Mouse (Mus musculus): ENCODE results near the gene Marveld2. TPM values are rescaled to one million over a fixed set of nuclear protein-coding genes. Genes with fewer than 3 reads are reported as not detected.
A peak's percentile ranks its signal among the peaks of the same experiment; 100 is the strongest.

The Marveld2 gene
- total and polyA plus RNA-seq, 2 experiments from 2014 or later = 2.1 to 3.2 TPM

DNA sequence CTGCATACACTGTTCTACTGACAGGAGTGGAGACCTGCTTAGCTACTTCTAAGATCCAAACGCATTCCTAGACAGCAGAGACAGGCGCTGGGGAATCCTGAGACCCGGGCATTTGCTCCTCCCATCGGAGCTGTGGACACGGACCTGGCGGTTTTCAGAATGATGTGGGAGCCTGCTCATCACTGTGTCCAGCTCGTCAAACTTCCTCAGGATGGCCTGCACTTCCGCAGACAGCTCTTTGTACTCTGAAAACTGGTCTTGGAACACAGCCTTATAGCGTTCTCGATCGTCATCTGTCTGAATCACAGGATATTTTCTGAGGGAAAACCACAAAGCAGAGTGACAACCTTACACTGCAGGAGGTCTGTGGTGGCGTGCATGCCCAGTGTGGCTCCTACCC lies 16.5 kb downstream of the Marveld2 start:
- Histone ChIP-seq H3K4me2 (ENCODE audit: low read depth, low read length) (no peak overlapping the region), H3K27me3 (ENCODE audit: insufficient read depth, low read length) (no peaks in the 10 kb centered on the region), H3K9me3 (ENCODE audit: low read length) (no peaks in the 10 kb centered on the region), H3K36me3 (ENCODE audit: insufficient read depth, low read length) (no peaks in the 10 kb centered on the region), H3K27ac (no peak overlapping the region), H3K9ac (replicated peaks; ENCODE audit: low read length) (no peak overlapping the region), H3K4me1 (ENCODE audit: insufficient read depth, low read length) (no peaks in the 10 kb centered on the region), H3K4me3 (ENCODE audit: low read length) (no peak overlapping the region)
- no peak for TF ChIP-seq CTCF (IDR thresholded peaks at IDR 0.05; ENCODE audit: low read depth)
- DNase-seq (ENCODE audit: low spot score) (no peak), ATAC-seq (no peak)
- WGBS = 74% methylated on average over 12 of the region's 12 CpGs

DNA sequence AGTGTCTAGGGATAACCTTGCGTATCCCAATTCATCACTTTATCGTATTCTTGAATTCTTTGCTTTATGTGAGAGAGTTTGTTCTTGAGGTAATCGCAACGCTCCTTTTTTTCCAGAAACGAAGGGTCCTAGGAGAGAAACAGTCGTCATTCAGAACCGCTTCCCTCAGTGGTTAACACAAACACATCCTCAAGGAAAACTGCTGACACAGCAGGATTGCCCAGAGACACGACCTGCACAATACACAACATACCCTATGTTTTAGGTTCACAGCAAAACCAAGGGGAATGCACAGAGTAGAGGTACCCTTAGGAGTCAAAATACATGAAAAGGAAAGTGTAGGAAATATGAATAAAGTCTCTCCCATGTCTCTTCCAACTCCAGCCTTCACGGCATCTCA lies 19.5 kb downstream of the Marveld2 start:
- DNase-seq (ENCODE audit: low spot score) = no peak
- H3K9ac ChIP-seq (replicated peaks; ENCODE audit: low read length) = no peak overlapping the region
- no peak for ATAC-seq
- H3K4me2 ChIP-seq (ENCODE audit: low read depth, low read length) = no peak overlapping the region
- no peaks in the 10 kb centered on the region for H3K36me3 ChIP-seq (ENCODE audit: insufficient read depth, low read length)
- no peak overlapping the region for H3K27ac ChIP-seq
- no peaks in the 10 kb centered on the region for H3K9me3 ChIP-seq (ENCODE audit: low read length)
- 81% methylated on average over 9 of the region's 9 CpGs for WGBS
- no peak for TF ChIP-seq CTCF (IDR thresholded peaks at IDR 0.05; ENCODE audit: low read depth)
- no peaks in the 10 kb centered on the region for H3K4me1 ChIP-seq (ENCODE audit: insufficient read depth, low read length)
- H3K27me3 ChIP-seq (ENCODE audit: insufficient read depth, low read length) = no peaks in the 10 kb centered on the region
- no peak overlapping the region for H3K4me3 ChIP-seq (ENCODE audit: low read length)

DNA sequence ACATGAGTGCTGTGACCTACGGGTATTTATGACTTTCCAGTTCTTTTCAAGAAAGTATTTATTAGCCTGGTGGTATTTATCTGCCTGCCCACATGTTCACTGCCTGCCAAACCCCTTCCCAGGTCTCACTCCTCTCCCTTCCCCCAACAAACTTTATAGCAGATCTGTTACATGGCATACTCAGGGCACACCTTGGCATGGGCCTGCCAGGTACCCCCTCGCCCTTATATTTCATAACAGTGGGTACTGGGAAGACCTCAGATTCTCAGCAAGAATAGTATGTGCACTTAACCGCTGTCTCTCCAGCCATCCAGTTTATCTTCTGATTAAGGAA lies 21.3 kb downstream of the Marveld2 start:
- Histone ChIP-seq H3K9ac (replicated peaks; ENCODE audit: low read length) (no peak overlapping the region), H3K4me3 (ENCODE audit: low read length) (no peak overlapping the region), H3K9me3 (ENCODE audit: low read length) (no peaks in the 10 kb centered on the region), H3K27me3 (ENCODE audit: insufficient read depth, low read length) (no peaks in the 10 kb centered on the region), H3K27ac (no peak overlapping the region), H3K36me3 (ENCODE audit: insufficient read depth, low read length) (no peaks in the 10 kb centered on the region), H3K4me1 (ENCODE audit: insufficient read depth, low read length) (no peaks in the 10 kb centered on the region), H3K4me2 (ENCODE audit: low read depth, low read length) (no peak overlapping the region)
- WGBS = 80% methylated on average over 3 of the region's 3 CpGs
- no peak for ATAC-seq
- no peak for TF ChIP-seq CTCF (IDR thresholded peaks at IDR 0.05; ENCODE audit: low read depth)
- DNase-seq (ENCODE audit: low spot score) = no peak

DNA sequence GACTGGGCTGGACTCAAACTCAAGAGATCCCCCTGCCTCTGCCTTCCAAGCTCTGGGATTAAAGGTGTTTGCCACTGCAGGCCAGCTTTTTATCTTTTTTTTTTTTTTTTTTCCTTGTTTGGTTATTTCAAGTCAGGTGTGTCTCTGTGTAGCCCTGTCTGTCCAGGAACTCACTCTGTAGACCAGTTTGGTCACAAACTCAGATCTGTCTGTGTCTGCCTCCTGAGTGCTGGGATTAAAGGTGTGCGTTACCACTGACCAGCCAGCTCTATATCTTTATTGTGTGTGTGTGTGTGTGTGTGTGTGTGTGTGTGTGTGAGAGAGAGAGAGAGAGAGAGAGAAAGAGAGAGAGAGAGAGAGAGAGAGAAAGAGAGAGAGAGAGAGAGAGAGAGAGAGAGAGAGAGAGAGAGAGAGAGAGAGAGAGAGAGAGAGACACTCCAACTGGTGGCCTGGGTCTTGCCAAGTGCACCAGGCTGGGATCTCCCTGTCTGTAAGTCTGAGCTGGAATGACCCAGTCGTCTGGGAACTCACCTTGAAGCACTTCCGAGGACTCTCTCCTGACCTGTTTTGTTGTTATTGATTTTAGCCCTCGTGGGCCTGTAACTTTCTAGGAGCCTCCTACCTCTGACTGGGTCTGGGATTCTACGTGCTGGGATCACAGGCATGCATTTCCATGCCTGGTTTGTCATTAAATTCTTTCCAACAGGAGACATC lies 21.8 kb downstream of the Marveld2 start:
- TF ChIP-seq CTCF (IDR thresholded peaks at IDR 0.05; ENCODE audit: low read depth) = no peak
- Histone ChIP-seq H3K4me3 (ENCODE audit: low read length) (no peak overlapping the region), H3K27ac (0 out of 2 replicates have a peak overlapping the region, but pooled peaks have one; percentile 78), H3K27me3 (ENCODE audit: insufficient read depth, low read length) (no peaks in the 10 kb centered on the region), H3K9me3 (ENCODE audit: low read length) (no peaks in the 10 kb centered on the region), H3K4me2 (ENCODE audit: low read depth, low read length) (no peak overlapping the region), H3K4me1 (ENCODE audit: insufficient read depth, low read length) (no peaks in the 10 kb centered on the region), H3K36me3 (ENCODE audit: insufficient read depth, low read length) (no peaks in the 10 kb centered on the region), H3K9ac (replicated peaks; ENCODE audit: low read length) (no peak overlapping the region)
- ATAC-seq (no peak), DNase-seq (ENCODE audit: low spot score) (no peak)
- 76% methylated on average over 5 of the region's 5 CpGs for WGBS

DNA sequence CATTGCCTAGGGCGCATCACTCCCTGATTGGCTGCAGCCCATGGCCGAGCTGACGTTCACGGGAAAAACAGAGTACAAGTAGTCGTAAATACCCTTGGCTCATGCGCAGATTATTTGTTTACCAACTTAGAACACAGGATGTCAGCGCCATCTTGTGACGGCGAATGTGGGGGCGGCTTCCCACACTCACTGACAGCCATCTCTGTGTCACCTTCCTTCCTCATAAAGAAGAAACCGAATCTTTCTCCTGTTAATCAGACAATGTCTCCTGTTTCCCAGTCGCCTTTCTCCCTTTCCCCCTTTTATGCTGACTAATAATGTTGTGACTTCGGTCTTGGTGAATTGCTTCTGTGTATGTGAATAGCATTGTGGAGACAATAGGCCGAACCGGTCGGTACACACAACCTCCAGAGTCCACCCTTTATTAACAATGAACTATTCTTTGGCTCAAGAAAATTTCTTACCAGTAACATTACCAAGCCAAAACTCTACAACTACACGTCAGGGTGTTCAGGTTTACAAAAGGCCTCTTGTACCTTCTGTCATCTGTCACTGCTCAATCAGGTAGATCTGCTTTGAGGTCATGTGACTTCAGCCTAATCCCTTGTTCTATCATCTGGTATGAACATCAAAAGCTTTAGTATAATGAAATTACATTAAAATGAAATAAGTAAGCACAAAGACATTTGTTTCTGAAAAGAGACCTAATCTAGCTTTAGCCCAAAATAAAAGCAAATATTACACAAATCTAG lies 22.6 kb downstream of the Marveld2 start:
- Histone ChIP-seq H3K36me3 (ENCODE audit: insufficient read depth, low read length) (no peaks in the 10 kb centered on the region), H3K4me1 (ENCODE audit: insufficient read depth, low read length) (no peaks in the 10 kb centered on the region), H3K27ac (peak overlapping the region; percentile 78), H3K27me3 (ENCODE audit: insufficient read depth, low read length) (no peaks in the 10 kb centered on the region), H3K9ac (replicated peaks; ENCODE audit: low read length) (no peak overlapping the region; the same call in 1 of the 2 replicates), H3K4me3 (ENCODE audit: low read length) (no peak overlapping the region), H3K4me2 (ENCODE audit: low read depth, low read length) (0 out of 2 replicates have a peak overlapping the region, but pooled peaks have one; percentile 18), H3K9me3 (ENCODE audit: low read length) (no peaks in the 10 kb centered on the region)
- 52% methylated on average over 11 of the region's 17 CpGs for WGBS
- ATAC-seq (peak; percentile 89), DNase-seq (ENCODE audit: low spot score) (no peak)
- peak; percentile 31; the same call in 1 of the 2 replicates for TF ChIP-seq CTCF (IDR thresholded peaks at IDR 0.05; ENCODE audit: low read depth)

DNA sequence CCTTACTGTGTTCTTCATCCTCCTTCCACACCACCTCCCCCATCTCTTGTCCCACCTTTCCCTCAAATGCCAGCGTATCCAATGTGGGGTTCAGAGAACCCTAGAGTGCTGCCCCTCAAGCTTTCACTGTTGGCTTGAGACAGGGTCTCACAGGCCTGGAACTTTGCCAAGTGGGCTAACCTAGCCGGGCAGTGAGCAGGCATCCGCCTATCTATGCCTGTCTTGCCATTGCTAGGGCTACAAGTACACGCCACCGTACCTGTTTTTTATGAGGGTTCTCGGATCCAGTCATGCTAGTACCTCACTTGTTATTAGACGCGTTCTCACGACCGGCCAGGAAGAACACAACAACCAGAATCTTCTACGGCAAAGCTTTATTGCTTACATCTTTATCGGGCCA lies 28.1 kb downstream of the Marveld2 start:
- Histone ChIP-seq H3K4me1 (ENCODE audit: insufficient read depth, low read length) (no peaks in the 10 kb centered on the region), H3K36me3 (ENCODE audit: insufficient read depth, low read length) (no peaks in the 10 kb centered on the region), H3K9ac (replicated peaks; ENCODE audit: low read length) (no peak overlapping the region), H3K4me3 (ENCODE audit: low read length) (no peak overlapping the region), H3K9me3 (ENCODE audit: low read length) (no peaks in the 10 kb centered on the region), H3K4me2 (ENCODE audit: low read depth, low read length) (peak overlapping the region; percentile 17; the same call in 1 of the 2 replicates), H3K27me3 (ENCODE audit: insufficient read depth, low read length) (no peaks in the 10 kb centered on the region), H3K27ac (no peak overlapping the region)
- TF ChIP-seq CTCF (IDR thresholded peaks at IDR 0.05; ENCODE audit: low read depth) = no peak
- DNase-seq (ENCODE audit: low spot score) (no peak), ATAC-seq (peak; percentile 38; the same call in 1 of the 2 replicates)
- 84% methylated on average over 11 of the region's 12 CpGs for WGBS

DNA sequence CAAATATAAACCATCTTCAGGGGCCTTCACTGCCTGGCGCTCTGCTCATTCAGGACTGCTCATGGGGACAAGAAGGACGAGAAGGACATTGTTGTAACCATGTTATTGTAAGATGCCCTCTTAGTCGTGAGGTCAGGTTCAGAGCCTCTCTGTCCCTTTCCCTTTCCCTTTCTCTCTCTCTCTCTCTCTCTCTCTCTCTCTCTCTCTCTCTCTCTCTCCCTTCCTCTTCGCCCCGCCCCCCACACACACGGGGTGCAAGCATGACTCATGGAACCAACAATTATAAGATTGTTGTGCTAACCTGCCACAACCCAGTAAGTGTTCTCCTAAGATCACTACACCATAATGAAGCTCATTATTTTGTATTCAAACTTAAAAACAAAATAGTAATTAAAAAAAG lies 34.6 kb downstream of the Marveld2 start:
- ATAC-seq = no peak
- Histone ChIP-seq H3K9me3 (ENCODE audit: low read length) (no peaks in the 10 kb centered on the region), H3K36me3 (ENCODE audit: insufficient read depth, low read length) (no peaks in the 10 kb centered on the region), H3K9ac (replicated peaks; ENCODE audit: low read length) (no peak overlapping the region), H3K4me3 (ENCODE audit: low read length) (no peak overlapping the region), H3K27ac (no peak overlapping the region), H3K27me3 (ENCODE audit: insufficient read depth, low read length) (no peaks in the 10 kb centered on the region), H3K4me1 (ENCODE audit: insufficient read depth, low read length) (no peaks in the 10 kb centered on the region), H3K4me2 (ENCODE audit: low read depth, low read length) (no peak overlapping the region)
- DNase-seq (ENCODE audit: low spot score) = no peak
- TF ChIP-seq CTCF (IDR thresholded peaks at IDR 0.05; ENCODE audit: low read depth) = no peak
- 46% methylated on average over 6 of the region's 6 CpGs for WGBS

Data from hindbrain, postnatal 0 days (tissue).